Mouse (Mus musculus) ES-E14 (cell line): Measurements from ENCODE around the gene Zfp263. TPM values are rescaled to one million over a fixed set of nuclear protein-coding genes. Genes with fewer than 3 reads are reported as not detected.
A peak's percentile ranks its signal among the peaks of the same experiment; 100 is the strongest.

Experiments used
- DNase-seq: peaks from one replicate; pipeline ENCODE4 v3.0.0-alpha.2; 2013; ENCODE audit warnings: low read depth, low spot score
- H3K27ac ChIP-seq: 2 replicates; pipeline ENCODE4 v1.5.1; 2012; ENCODE audit warnings: low read depth, mild to moderate bottlenecking, low read length, moderate library complexity, mixed read lengths; ENCODE audit not compliant: poor library complexity, insufficient read depth, severe bottlenecking
- H3K36me3 ChIP-seq: 2 replicates; pipeline ENCODE4 v1.6.1; 2012; ENCODE audit warnings: mild to moderate bottlenecking, low read length, moderate library complexity, mixed read lengths; ENCODE audit not compliant: control insufficient read depth, poor library complexity, insufficient read depth, severe bottlenecking
- H3K4me1 ChIP-seq, 2 experiments: fragments of 150-350 bp in 1 of 2; sonication (generic) in 1 of 2; 2 replicates each; pipeline ENCODE4 v1.6.1; 2012; ENCODE audit warnings: low read length in 2 of 2, mild to moderate bottlenecking in 1 of 2, mixed read lengths in 1 of 2; ENCODE audit not compliant: control insufficient read depth in 2 of 2, insufficient read depth in 2 of 2, poor library complexity in 1 of 2
- H3K4me3 ChIP-seq, 2 experiments: fragments of 150-350 bp in 1 of 2; sonication (generic) in 1 of 2; 2 replicates each; pipeline ENCODE4 v1.5.1; 2012; ENCODE audit warnings: low read length in 2 of 2, low read depth in 1 of 2, mild to moderate bottlenecking in 1 of 2, mixed read lengths in 1 of 2; ENCODE audit not compliant: insufficient read depth in 1 of 2, poor library complexity in 1 of 2, severe bottlenecking in 1 of 2
- H3K9ac ChIP-seq: 2 replicates; pipeline ENCODE4 v1.6.1; 2012; ENCODE audit warnings: low read depth, mild to moderate bottlenecking, low read length, mixed read lengths; ENCODE audit not compliant: poor library complexity, insufficient read depth, severe bottlenecking
- H3K9me3 ChIP-seq: fragments of 150-350 bp; sonication (generic); 2 replicates; pipeline ENCODE4 v1.6.1; 2012; ENCODE audit warnings: low read depth, mild to moderate bottlenecking, low read length; ENCODE audit not compliant: control insufficient read depth, insufficient read depth
- CHD2 ChIP-seq: IDR thresholded peaks from 2 replicates; pipeline ENCODE4 v1.6.1; 2014; ENCODE audit warnings: mild to moderate bottlenecking, low read depth, low read length, inconsistent platforms
- HCFC1 ChIP-seq: IDR thresholded peaks from 2 replicates; pipeline ENCODE4 v1.6.1; 2012; ENCODE audit warnings: low read length, inconsistent platforms, borderline replicate concordance; ENCODE audit not compliant: insufficient read depth
- MAFK ChIP-seq: IDR thresholded peaks from 2 replicates; pipeline ENCODE4 v1.6.1; 2014; ENCODE audit warnings: mild to moderate bottlenecking, low read depth, low read length, inconsistent platforms; ENCODE audit not compliant: insufficient read depth
- ZC3H11A ChIP-seq: IDR thresholded peaks from 2 replicates; pipeline ENCODE4 v1.6.1; 2012; ENCODE audit warnings: low read depth, mild to moderate bottlenecking, inconsistent platforms, low read length, borderline replicate concordance
- ZNF384 ChIP-seq: IDR thresholded peaks from 2 replicates; pipeline ENCODE4 v1.6.1; 2012; ENCODE audit warnings: low read depth, low read length, inconsistent platforms
- in situ Hi-C, 2 experiments: fragments of 600-800 bp; cut with MboI; formaldehyde crosslinking; loops; one replicate each; pipeline ENCODE4 v1.15.1; 2025; ENCODE audit warnings: low sequenced_read_pairs in 2 of 2, inconsistent platforms in 1 of 2; ENCODE audit not compliant: unreplicated experiment in 2 of 2
- total RNA-seq: library from RNA; depleted of rRNA; stranded (reverse); fragments of 300-350 nt; gene quantifications from 2 replicates; pipeline ENCODE4 v1.2.3, GENCODE M21; 2012; rRNA removed

Zfp263 gene
- total RNA-seq, 1 experiment, result 25.4 TPM

DNA sequence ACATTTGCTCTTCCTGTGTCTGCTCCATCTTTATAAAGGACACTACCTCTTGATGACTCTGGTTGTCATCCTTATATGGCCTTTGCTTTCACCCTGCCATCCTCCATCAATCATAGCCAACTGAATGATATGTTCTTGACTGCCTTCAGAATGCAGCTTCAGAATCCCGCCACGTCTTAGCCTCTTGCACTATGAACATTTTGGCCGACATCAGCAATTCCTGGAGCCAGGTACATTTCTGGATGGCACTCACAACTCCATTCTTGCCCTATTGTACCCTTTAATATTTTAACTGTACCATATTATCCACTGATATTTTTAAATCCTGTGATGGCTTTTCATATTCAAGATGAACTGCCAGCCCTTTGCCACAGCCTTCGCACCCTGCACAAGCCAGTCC lies 27.7 kb downstream of the Zfp263 start:
- H3K4me1 ChIP-seq, result no peaks in the 10 kb centered on the region
- DNase-seq, result no peak
- no peak overlapping the region for H3K4me3 ChIP-seq
- H3K9ac ChIP-seq, result no peak overlapping the region
- H3K9me3 ChIP-seq, result no peaks in the 10 kb centered on the region
- in situ Hi-C loops, result no loop called here
- TF ChIP-seq ZC3H11A (no peak), HCFC1 (no peak), MAFK (peak; percentile 57), CHD2 (no peak), ZNF384 (no peak)
- H3K36me3 ChIP-seq, result no peaks in the 10 kb centered on the region; the same call in 1 of the 2 replicates
- H3K27ac ChIP-seq, result 0 out of 2 replicates have a peak overlapping the region, but pooled peaks have one; percentile 40

DNA sequence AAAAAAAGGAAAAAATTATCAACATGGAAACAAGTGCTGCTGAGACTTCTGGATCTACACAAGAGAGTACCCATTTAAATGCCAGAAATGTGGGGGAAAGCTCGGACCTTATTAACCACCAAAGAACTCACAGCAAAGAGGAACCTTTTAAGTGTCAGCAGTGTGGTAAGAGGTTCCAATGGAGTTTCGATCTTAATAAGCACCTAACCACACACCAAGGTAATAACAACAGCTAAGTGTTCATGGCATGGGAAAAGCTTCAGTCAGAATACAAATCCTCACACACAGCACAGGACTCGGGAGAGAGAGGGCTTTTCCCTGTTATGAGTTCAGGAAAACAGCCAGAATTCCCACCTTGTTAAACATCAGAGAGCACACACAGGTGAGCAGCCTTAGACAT lies 32.5 kb downstream of the Zfp263 start:
- H3K36me3 ChIP-seq, result no peaks in the 10 kb centered on the region; the same call in 1 of the 2 replicates
- H3K9me3 ChIP-seq, result no peaks in the 10 kb centered on the region
- no peak overlapping the region for H3K9ac ChIP-seq
- TF ChIP-seq ZC3H11A (no peak), HCFC1 (no peak), MAFK (no peak), CHD2 (no peak), ZNF384 (no peak)
- in situ Hi-C loops, result no loop called here
- DNase-seq, result no peak
- H3K27ac ChIP-seq, result no peak overlapping the region
- no peak overlapping the region for H3K4me3 ChIP-seq
- H3K4me1 ChIP-seq, result peaks cover 3% of the 10 kb centered on the region in 2 experiments; a peak in 2 of 4 replicates

DNA sequence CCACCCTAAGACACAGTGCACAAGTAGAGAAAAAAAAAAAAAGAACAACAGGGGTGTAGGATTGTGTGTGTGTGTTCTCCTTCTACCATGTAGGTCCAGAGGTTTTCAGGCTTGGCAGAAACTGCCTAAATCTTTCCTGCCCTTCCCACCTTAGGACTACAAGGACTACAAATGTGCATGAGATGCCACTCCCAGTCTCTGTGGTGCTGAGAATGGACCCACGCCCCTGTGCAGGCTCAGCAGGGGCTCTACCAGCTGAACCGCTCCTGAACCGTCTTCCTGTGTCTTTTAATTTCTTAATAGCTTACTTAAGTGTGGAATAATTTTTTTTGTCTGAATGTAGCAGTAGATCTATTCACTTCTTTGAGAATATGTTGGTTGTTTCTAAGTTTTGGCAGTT lies 34.1 kb downstream of the Zfp263 start:
- Histone ChIP-seq H3K4me3 (no peak overlapping the region), H3K4me1 (peaks cover 3% of the 10 kb centered on the region in 2 experiments; a peak in 2 of 4 replicates), H3K36me3 (no peaks in the 10 kb centered on the region; the same call in 1 of the 2 replicates), H3K27ac (no peak overlapping the region), H3K9ac (no peak overlapping the region), H3K9me3 (no peaks in the 10 kb centered on the region)
- peak; percentile 48 for DNase-seq
- in situ Hi-C loops, result no loop called here
- TF ChIP-seq CHD2 (no peak), ZNF384 (no peak), MAFK (no peak), HCFC1 (no peak), ZC3H11A (no peak)

DNA sequence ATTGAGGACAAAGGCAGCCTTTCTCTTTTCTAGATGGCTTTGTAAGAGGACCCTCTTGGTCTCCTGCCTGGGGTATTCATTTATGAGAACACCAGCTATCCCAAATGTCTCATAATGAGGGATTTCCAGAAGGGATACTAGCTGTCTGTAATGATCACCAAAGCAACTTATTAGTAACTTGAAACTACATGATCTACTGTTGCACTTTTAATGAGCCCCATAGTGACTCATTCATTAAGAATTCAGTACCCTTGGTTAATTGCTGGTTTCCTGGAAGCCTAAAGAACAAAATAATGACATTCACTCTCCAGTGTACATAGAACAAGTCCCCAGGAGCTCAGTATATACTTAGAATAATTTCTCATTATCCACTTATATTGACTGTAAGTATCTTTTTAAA lies 37.3 kb downstream of the Zfp263 start:
- no peak overlapping the region for H3K9ac ChIP-seq
- no peaks in the 10 kb centered on the region for H3K9me3 ChIP-seq
- no peak overlapping the region for H3K27ac ChIP-seq
- H3K4me1 ChIP-seq, result peaks cover 3% of the 10 kb centered on the region in 2 experiments; a peak in 2 of 4 replicates
- H3K36me3 ChIP-seq, result no peaks in the 10 kb centered on the region
- in situ Hi-C loops, result no loop called here
- DNase-seq, result no peak
- TF ChIP-seq HCFC1 (no peak), ZC3H11A (no peak), MAFK (no peak), CHD2 (no peak), ZNF384 (no peak)
- no peak overlapping the region for H3K4me3 ChIP-seq

DNA sequence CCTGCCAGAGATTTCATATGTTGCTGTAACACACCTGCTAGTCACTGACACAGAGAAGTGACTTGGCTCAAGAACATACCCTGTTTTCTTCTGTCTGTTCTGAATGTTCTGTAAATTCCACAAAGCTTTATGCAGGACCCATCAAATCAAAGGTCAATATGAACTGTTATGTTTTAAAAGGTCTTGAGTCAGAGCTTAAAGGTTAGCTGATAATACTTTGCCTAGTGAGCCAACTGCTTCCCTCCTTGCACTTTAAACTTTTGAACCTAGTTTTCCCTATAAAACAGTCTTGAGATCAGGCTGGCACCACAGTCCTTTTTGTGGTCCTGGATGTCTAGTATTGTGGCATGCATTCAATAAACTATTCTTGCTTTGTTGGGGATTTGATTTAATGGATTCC lies 44.5 kb downstream of the Zfp263 start:
- DNase-seq, result no peak
- Histone ChIP-seq H3K36me3 (no peaks in the 10 kb centered on the region), H3K9me3 (no peaks in the 10 kb centered on the region), H3K4me3 (no peak overlapping the region), H3K9ac (no peak overlapping the region), H3K27ac (no peak overlapping the region), H3K4me1 (no peaks in the 10 kb centered on the region)
- TF ChIP-seq ZNF384 (no peak), ZC3H11A (no peak), CHD2 (no peak), MAFK (no peak), HCFC1 (no peak)
- in situ Hi-C loops, result no loop called here

Other genes starting within 250 kb of the Zfp263 start
- 0.09 and 0.42 TPM in 2 replicates for gene Olfr161, start 153.1 kb upstream of the Zfp263 start, total RNA-seq
- not detected in 2 replicates for gene Mefv, start 26.0 kb upstream of the Zfp263 start, total RNA-seq
- gene Olfr15, start 86.8 kb downstream of the Zfp263 start, total RNA-seq, result not detected in 2 replicates
- gene Zfp174, start 103.2 kb downstream of the Zfp263 start, total RNA-seq, result 0.85 and 1.0 TPM in 2 replicates
- gene Naa60, start 128.3 kb downstream of the Zfp263 start, total RNA-seq, result 16.8 and 17.4 TPM in 2 replicates
- gene Zfp597, start 140.5 kb downstream of the Zfp263 start, total RNA-seq, result 8.7 and 10.7 TPM in 2 replicates
- gene Gm20695, start 140.6 kb downstream of the Zfp263 start, total RNA-seq, result 1.1 TPM in 1 of 2 replicates, not detected in the other
- 1.5 and 1.7 TPM in 2 replicates for gene 1700037C18Rik, start 164.6 kb downstream of the Zfp263 start, total RNA-seq
- 10.3 and 12.6 TPM in 2 replicates for gene Cluap1, start 164.7 kb downstream of the Zfp263 start, total RNA-seq
- gene Nlrc3, start 232.5 kb downstream of the Zfp263 start, total RNA-seq, result 2.1 and 2.3 TPM in 2 replicates